Mouse (Mus musculus): Measurements from ENCODE around the gene Pcca.

GRCm38 (mm10) chr14:122684250-122684649, 150.1 kb downstream of the Pcca start:
- no peak for TF ChIP-seq POLR2A (IDR thresholded peaks at IDR 0.05; ENCODE audit: extremely low read depth, insufficient read depth, low read length)
- no peak for TF ChIP-seq CTCF (IDR thresholded peaks at IDR 0.05; ENCODE audit: low read depth, low read length)
